Mouse (Mus musculus) liver, embryonic 11.5 days (tissue): ENCODE results near the gene Olfr1411. TPM values are rescaled to one million over a fixed set of nuclear protein-coding genes. Genes with fewer than 3 reads are reported as not detected.

Experiments
- ATAC-seq: fragments of 200-750 bp; cut with Nextera tagmentation; replicated peaks from 2 replicates; pipeline ENCODE4 v1.8.0; 2017; ENCODE audit warnings: moderate number of reproducible peaks, mild to moderate bottlenecking, moderate TSS enrichment, moderate library complexity; ENCODE audit not compliant: low FRiP score
- DNase-seq: peaks from one replicate; pipeline ENCODE4 v3.0.0-alpha.2; 2017; ENCODE audit warnings: low spot score
- H3K27ac ChIP-seq: fragments of 300-500 bp; sonication (generic); 2 replicates; pipeline ENCODE4 v1.5.1; 2014; ENCODE audit warnings: mild to moderate bottlenecking, low read depth, low read length, control low read depth
- H3K27me3 ChIP-seq: fragments of 300-500 bp; sonication (generic); replicated peaks from 2 replicates; pipeline ENCODE4 v1.6.1; 2014; ENCODE audit warnings: low read length, mixed read lengths; ENCODE audit not compliant: control insufficient read depth, insufficient read depth
- H3K36me3 ChIP-seq: fragments of 300-500 bp; sonication (generic); 2 replicates; pipeline ENCODE4 v1.6.1; 2014; ENCODE audit warnings: mild to moderate bottlenecking, low read length, moderate library complexity, mixed read lengths; ENCODE audit not compliant: control insufficient read depth, insufficient read depth
- H3K4me1 ChIP-seq: fragments of 300-500 bp; sonication (generic); replicated peaks from 2 replicates; pipeline ENCODE4 v1.6.1; 2014; ENCODE audit warnings: low read length, mixed read lengths; ENCODE audit not compliant: control insufficient read depth, insufficient read depth
- H3K4me2 ChIP-seq: fragments of 300-500 bp; sonication (generic); 2 replicates; pipeline ENCODE4 v1.6.1; 2014; ENCODE audit warnings: mild to moderate bottlenecking, control low read depth, moderate library complexity
- H3K4me3 ChIP-seq: fragments of 300-500 bp; sonication (generic); 2 replicates; pipeline ENCODE4 v1.5.1; 2014; ENCODE audit warnings: low read depth, low read length, control low read depth
- H3K9ac ChIP-seq: fragments of 300-500 bp; sonication (generic); 2 replicates; pipeline ENCODE4 v1.6.1; 2014; ENCODE audit warnings: low read depth, low read length, control low read depth
- H3K9me3 ChIP-seq: fragments of 300-500 bp; sonication (generic); 2 replicates; pipeline ENCODE4 v1.6.1; 2016; ENCODE audit warnings: low read length, inconsistent platforms, mixed read lengths; ENCODE audit not compliant: control insufficient read depth
- WGBS: fragments of 180-500 bp; shearing (Covaris S2); extraction: QIAGEN DNeasy Blood & Tissue Kit; methylation state at CpG from one replicate; pipeline ENCODE4 v1.1.7; 2014; 5-methylcytosine and 5-hydroxymethylcytosine counted together
- polyA plus RNA-seq: library from polyadenylated mRNA; unstranded; fragments of >200 nt; fragmentation: Nextera tagmentation; extraction: Ambion mirVana; gene quantifications from 2 replicates; pipeline ENCODE4 v1.2.1, GENCODE M21; 2014

The Olfr1411 gene
- polyA plus RNA-seq, 1 experiment from 2014 or later = not detected

GRCm38 (mm10) chr1:92643691-92644090, 49.5 kb downstream of the Olfr1411 start:
- Histone ChIP-seq H3K4me3 (no peak overlapping the region), H3K27ac (no peak overlapping the region), H3K4me2 (no peak overlapping the region), H3K9me3 (no peaks in the 10 kb centered on the region), H3K27me3 (no peaks in the 10 kb centered on the region), H3K36me3 (no peaks in the 10 kb centered on the region), H3K9ac (no peak overlapping the region), H3K4me1 (peaks cover 10% of the 10 kb centered on the region; the same call in 1 of the 2 replicates)
- 71% methylated on average over 4 of the region's 4 CpGs for WGBS
- ATAC-seq (no peak), DNase-seq (no peak)

- no peaks in the 10 kb centered on the region for H3K9me3 ChIP-seq
- WGBS = 84% methylated on average over 5 of the region's 5 CpGs
- H3K27me3 ChIP-seq = no peaks in the 10 kb centered on the region
- H3K4me1 ChIP-seq = peaks cover 10% of the 10 kb centered on the region; the same call in 1 of the 2 replicates
- H3K4me3 ChIP-seq = no peak overlapping the region
- ATAC-seq = no peak
- H3K9ac ChIP-seq = no peak overlapping the region
- H3K36me3 ChIP-seq = no peaks in the 10 kb centered on the region
- H3K27ac ChIP-seq = no peak overlapping the region
- no peak overlapping the region for H3K4me2 ChIP-seq
- no peak for DNase-seq
Observed at GRCm38 (mm10) chr1:92644916-92645315, 50.7 kb downstream of the Olfr1411 start.

GRCm38 (mm10) chr1:92646111-92646510, 51.9 kb downstream of the Olfr1411 start:
- ATAC-seq (no peak), DNase-seq (no peak)
- no peaks in the 10 kb centered on the region for H3K9me3 ChIP-seq
- no peak overlapping the region for H3K4me3 ChIP-seq
- no peak overlapping the region for H3K9ac ChIP-seq
- 57% methylated on average over 2 of the region's 2 CpGs for WGBS
- no peaks in the 10 kb centered on the region for H3K27me3 ChIP-seq
- no peak overlapping the region for H3K4me2 ChIP-seq
- no peak overlapping the region for H3K27ac ChIP-seq
- H3K4me1 ChIP-seq = peaks cover under 1% of the 10 kb centered on the region; the same call in 1 of the 2 replicates
- no peaks in the 10 kb centered on the region for H3K36me3 ChIP-seq

GRCm38 (mm10) chr1:92646601-92647000, 52.4 kb downstream of the Olfr1411 start:
- Histone ChIP-seq H3K4me3 (no peak overlapping the region), H3K36me3 (no peaks in the 10 kb centered on the region), H3K4me2 (no peak overlapping the region), H3K27me3 (no peaks in the 10 kb centered on the region), H3K27ac (no peak overlapping the region), H3K9ac (no peak overlapping the region), H3K9me3 (no peaks in the 10 kb centered on the region), H3K4me1 (no peaks in the 10 kb centered on the region)
- 75% methylated on average over 7 of the region's 7 CpGs for WGBS
- DNase-seq (no peak), ATAC-seq (no peak)

GRCm38 (mm10) chr1:92647026-92647425, 52.8 kb downstream of the Olfr1411 start:
- Histone ChIP-seq H3K36me3 (no peaks in the 10 kb centered on the region), H3K4me1 (no peaks in the 10 kb centered on the region), H3K9me3 (no peaks in the 10 kb centered on the region), H3K27ac (no peak overlapping the region), H3K9ac (no peak overlapping the region), H3K4me3 (no peak overlapping the region), H3K4me2 (no peak overlapping the region), H3K27me3 (no peaks in the 10 kb centered on the region)
- DNase-seq (no peak), ATAC-seq (no peak)
- WGBS = 48% methylated on average over 4 of the region's 4 CpGs

Other genes with a start within 250 kb of the Olfr1411 start
- gene Ndufa10, start 120.6 kb upstream of the Olfr1411 start, polyA plus RNA-seq = 270 and 276 TPM in 2 replicates
- gene Olfr1416, start 109.3 kb upstream of the Olfr1411 start, polyA plus RNA-seq = not detected in 2 replicates
- not detected in 2 replicates for gene Olfr1415, start 98.3 kb upstream of the Olfr1411 start, polyA plus RNA-seq
- gene Olfr1414, start 75.8 kb upstream of the Olfr1411 start, polyA plus RNA-seq = not detected in 2 replicates
- not detected in 2 replicates for gene Olfr1413, start 23.1 kb upstream of the Olfr1411 start, polyA plus RNA-seq
- gene Olfr1412, start 8.6 kb upstream of the Olfr1411 start, polyA plus RNA-seq = not detected in 2 replicates
- gene Olfr1410, start 11.4 kb downstream of the Olfr1411 start, polyA plus RNA-seq = not detected in 2 replicates
- not detected in 2 replicates for gene Olfr12, start 23.4 kb downstream of the Olfr1411 start, polyA plus RNA-seq
- 320 and 354 TPM in 2 replicates for gene Cops9, start 47.6 kb downstream of the Olfr1411 start, polyA plus RNA-seq
- not detected in 2 replicates for gene Otos, start 54.4 kb downstream of the Olfr1411 start, polyA plus RNA-seq
- gene Gpc1, start 237.2 kb downstream of the Olfr1411 start, polyA plus RNA-seq = 14.5 and 15.2 TPM in 2 replicates